Mouse (Mus musculus): ENCODE measurements at regions not wholly inside any gene's neighbourhood (a gene's known extent, or its start where the extent isn't known, plus 50 kb on each side); places are given as distances from the start of the nearest gene placed in this dataset.
"Not testable (repeated sequence)": the region's sequence is repeated elsewhere in the genome, so short reads cannot be mapped to it uniquely, and the experiment has no call there.

- H3K36me3 ChIP-seq (ENCODE audit: control insufficient read depth, insufficient read depth, low read length): no peaks in the 10 kb centered on the region
- 96% methylated on average over 5 of the region's 5 CpGs for WGBS
- no peaks in the 10 kb centered on the region for H3K4me1 ChIP-seq (ENCODE audit: control insufficient read depth, insufficient read depth, low read length)
- H3K4me2 ChIP-seq (replicated peaks; ENCODE audit: low read depth, low read length): no peak overlapping the region
- peaks cover 4% of the 10 kb centered on the region; the same call in 1 of the 2 replicates for H3K9me3 ChIP-seq (ENCODE audit: control insufficient read depth, low read length)
- H3K9ac ChIP-seq (ENCODE audit: low read depth, low read length): no peak overlapping the region
- H3K27ac ChIP-seq (ENCODE audit: low read depth, low read length): no peak overlapping the region
- H3K27me3 ChIP-seq (ENCODE audit: control insufficient read depth, insufficient read depth, low read length): no peaks in the 10 kb centered on the region
- no peak overlapping the region for H3K4me3 ChIP-seq (ENCODE audit: low read length)
- no peak for ATAC-seq (ENCODE audit: low FRiP score, low TSS enrichment)
Observed at GRCm38 (mm10) chr3:84390769-84391168, 84.1 kb upstream of the Trim2 start.

- H3K9me3 ChIP-seq (ENCODE audit: control insufficient read depth, low read length): peaks cover 4% of the 10 kb centered on the region; the same call in 1 of the 2 replicates
- ATAC-seq (ENCODE audit: low FRiP score, low TSS enrichment): no peak
- H3K4me3 ChIP-seq (ENCODE audit: low read length): no peak overlapping the region
- H3K27ac ChIP-seq (ENCODE audit: low read depth, low read length): no peak overlapping the region
- H3K4me2 ChIP-seq (replicated peaks; ENCODE audit: low read depth, low read length): no peak overlapping the region
- no peaks in the 10 kb centered on the region for H3K4me1 ChIP-seq (ENCODE audit: control insufficient read depth, insufficient read depth, low read length)
- no peaks in the 10 kb centered on the region for H3K36me3 ChIP-seq (ENCODE audit: control insufficient read depth, insufficient read depth, low read length)
- WGBS: 76% methylated on average over 6 of the region's 6 CpGs
- H3K9ac ChIP-seq (ENCODE audit: low read depth, low read length): no peak overlapping the region
- H3K27me3 ChIP-seq (ENCODE audit: control insufficient read depth, insufficient read depth, low read length): no peaks in the 10 kb centered on the region
Observed at GRCm38 (mm10) chr3:84388486-84388885, 81.8 kb upstream of the Trim2 start.

GRCm38 (mm10) chr3:84385656-84386055 is 79.0 kb upstream of the Trim2 start:
- no peaks in the 10 kb centered on the region for H3K27me3 ChIP-seq (ENCODE audit: control insufficient read depth, insufficient read depth, low read length)
- H3K9ac ChIP-seq (ENCODE audit: low read depth, low read length): no peak overlapping the region
- H3K27ac ChIP-seq (ENCODE audit: low read depth, low read length): no peak overlapping the region
- WGBS: 54% methylated on average over 5 of the region's 5 CpGs
- H3K4me1 ChIP-seq (ENCODE audit: control insufficient read depth, insufficient read depth, low read length): no peaks in the 10 kb centered on the region
- H3K36me3 ChIP-seq (ENCODE audit: control insufficient read depth, insufficient read depth, low read length): no peaks in the 10 kb centered on the region
- no peak overlapping the region for H3K4me2 ChIP-seq (replicated peaks; ENCODE audit: low read depth, low read length)
- no peak overlapping the region for H3K4me3 ChIP-seq (ENCODE audit: low read length)
- H3K9me3 ChIP-seq (ENCODE audit: control insufficient read depth, low read length): no peaks in the 10 kb centered on the region
- no peak for ATAC-seq (ENCODE audit: low FRiP score, low TSS enrichment)

GRCm38 (mm10) chr3:84383559-84383958 is 76.9 kb upstream of the Trim2 start:
- 71% methylated on average over 3 of the region's 3 CpGs for WGBS
- Histone ChIP-seq H3K4me3 (ENCODE audit: low read length) (no peak overlapping the region), H3K36me3 (ENCODE audit: control insufficient read depth, insufficient read depth, low read length) (no peaks in the 10 kb centered on the region), H3K4me1 (ENCODE audit: control insufficient read depth, insufficient read depth, low read length) (no peaks in the 10 kb centered on the region), H3K9ac (ENCODE audit: low read depth, low read length) (no peak overlapping the region), H3K4me2 (replicated peaks; ENCODE audit: low read depth, low read length) (no peak overlapping the region), H3K27me3 (ENCODE audit: control insufficient read depth, insufficient read depth, low read length) (no peaks in the 10 kb centered on the region), H3K27ac (ENCODE audit: low read depth, low read length) (no peak overlapping the region), H3K9me3 (ENCODE audit: control insufficient read depth, low read length) (no peaks in the 10 kb centered on the region)
- no peak; the same call in 1 of the 2 replicates for ATAC-seq (ENCODE audit: low FRiP score, low TSS enrichment)

GRCm38 (mm10) chr3:84383038-84383437 is 76.4 kb upstream of the Trim2 start:
- H3K4me3 ChIP-seq (ENCODE audit: low read length); H3K36me3 ChIP-seq (ENCODE audit: control insufficient read depth, insufficient read depth, low read length); H3K9ac ChIP-seq (ENCODE audit: low read depth, low read length); H3K4me1 ChIP-seq (ENCODE audit: control insufficient read depth, insufficient read depth, low read length); H3K9me3 ChIP-seq (ENCODE audit: control insufficient read depth, low read length); ATAC-seq (ENCODE audit: low FRiP score, low TSS enrichment); H3K27me3 ChIP-seq (ENCODE audit: control insufficient read depth, insufficient read depth, low read length); H3K27ac ChIP-seq (ENCODE audit: low read depth, low read length); H3K4me2 ChIP-seq (replicated peaks; ENCODE audit: low read depth, low read length): not testable (repeated sequence)

GRCm38 (mm10) chr3:84382006-84382405 is 75.3 kb upstream of the Trim2 start:
- no peak overlapping the region for H3K27ac ChIP-seq (ENCODE audit: low read depth, low read length)
- no peaks in the 10 kb centered on the region for H3K36me3 ChIP-seq (ENCODE audit: control insufficient read depth, insufficient read depth, low read length)
- no peaks in the 10 kb centered on the region for H3K9me3 ChIP-seq (ENCODE audit: control insufficient read depth, low read length)
- WGBS: 58% methylated on average over 4 of the region's 4 CpGs
- H3K4me1 ChIP-seq (ENCODE audit: control insufficient read depth, insufficient read depth, low read length): no peaks in the 10 kb centered on the region
- no peak overlapping the region for H3K4me3 ChIP-seq (ENCODE audit: low read length)
- no peaks in the 10 kb centered on the region for H3K27me3 ChIP-seq (ENCODE audit: control insufficient read depth, insufficient read depth, low read length)
- no peak overlapping the region for H3K9ac ChIP-seq (ENCODE audit: low read depth, low read length)
- no peak for ATAC-seq (ENCODE audit: low FRiP score, low TSS enrichment)
- no peak overlapping the region for H3K4me2 ChIP-seq (replicated peaks; ENCODE audit: low read depth, low read length)

- no peaks in the 10 kb centered on the region for H3K27me3 ChIP-seq (ENCODE audit: control insufficient read depth, insufficient read depth, low read length)
- no peaks in the 10 kb centered on the region for H3K9me3 ChIP-seq (ENCODE audit: control insufficient read depth, low read length)
- 0 out of 2 replicates have a peak, but pooled peaks cover 4% of the 10 kb centered on the region for H3K4me1 ChIP-seq (ENCODE audit: control insufficient read depth, insufficient read depth, low read length)
- 85% methylated on average over 4 of the region's 4 CpGs for WGBS
- H3K4me2 ChIP-seq (replicated peaks; ENCODE audit: low read depth, low read length): no peak overlapping the region
- H3K9ac ChIP-seq (ENCODE audit: low read depth, low read length): no peak overlapping the region
- ATAC-seq (ENCODE audit: low FRiP score, low TSS enrichment): no peak
- no peaks in the 10 kb centered on the region for H3K36me3 ChIP-seq (ENCODE audit: control insufficient read depth, insufficient read depth, low read length)
- H3K27ac ChIP-seq (ENCODE audit: low read depth, low read length): no peak overlapping the region
- H3K4me3 ChIP-seq (ENCODE audit: low read length): no peak overlapping the region
Observed at GRCm38 (mm10) chr3:84378987-84379556, 72.4 kb upstream of the Trim2 start.

GRCm38 (mm10) chr3:84376510-84376909 is 69.8 kb upstream of the Trim2 start:
- Histone ChIP-seq H3K36me3 (ENCODE audit: control insufficient read depth, insufficient read depth, low read length) (no peaks in the 10 kb centered on the region), H3K4me3 (ENCODE audit: low read length) (no peak overlapping the region), H3K9ac (ENCODE audit: low read depth, low read length) (no peak overlapping the region), H3K9me3 (ENCODE audit: control insufficient read depth, low read length) (no peaks in the 10 kb centered on the region), H3K4me1 (ENCODE audit: control insufficient read depth, insufficient read depth, low read length) (0 out of 2 replicates have a peak, but pooled peaks cover 4% of the 10 kb centered on the region), H3K4me2 (replicated peaks; ENCODE audit: low read depth, low read length) (no peak overlapping the region), H3K27me3 (ENCODE audit: control insufficient read depth, insufficient read depth, low read length) (no peaks in the 10 kb centered on the region), H3K27ac (ENCODE audit: low read depth, low read length) (no peak overlapping the region)
- ATAC-seq (ENCODE audit: low FRiP score, low TSS enrichment): peak; percentile 32; the same call in 1 of the 2 replicates
- WGBS: 81% methylated on average over 2 of the region's 2 CpGs

- ATAC-seq (ENCODE audit: low FRiP score, low TSS enrichment): no peak
- 91% methylated on average over 4 of the region's 4 CpGs for WGBS
Observed at GRCm38 (mm10) chr3:84375832-84376231, 69.2 kb upstream of the Trim2 start.

More at GRCm38 (mm10) chr3:84375832-84376231, 69.2 kb upstream of the Trim2 start:
- Histone ChIP-seq H3K27me3 (ENCODE audit: control insufficient read depth, insufficient read depth, low read length) (no peaks in the 10 kb centered on the region), H3K36me3 (ENCODE audit: control insufficient read depth, insufficient read depth, low read length) (no peaks in the 10 kb centered on the region), H3K9me3 (ENCODE audit: control insufficient read depth, low read length) (no peaks in the 10 kb centered on the region), H3K4me1 (ENCODE audit: control insufficient read depth, insufficient read depth, low read length) (0 out of 2 replicates have a peak, but pooled peaks cover 4% of the 10 kb centered on the region), H3K4me2 (replicated peaks; ENCODE audit: low read depth, low read length) (no peak overlapping the region), H3K9ac (ENCODE audit: low read depth, low read length) (no peak overlapping the region), H3K27ac (ENCODE audit: low read depth, low read length) (no peak overlapping the region), H3K4me3 (ENCODE audit: low read length) (no peak overlapping the region)

Measured in kidney, embryonic 14.5 days (tissue).